Mouse (Mus musculus) heart, adult 10 weeks (tissue): ENCODE measurements around the gene Orai3. TPM values are rescaled to one million over a fixed set of nuclear protein-coding genes. Genes with fewer than 3 reads are reported as not detected.

Source experiments
- polyA plus RNA-seq: library from polyadenylated mRNA; stranded (reverse); fragments of 350-450 nt; fragmentation: Illumina TruSeq; extraction: RNeasy Lipid Tissue Mini Kit (QIAGEN cat#74804); gene quantifications from one replicate; pipeline ENCODE4 v1.2.3, GENCODE M21; 2014; ENCODE audit warnings: low read depth, low replicate concordance

Orai3 gene
- polyA plus RNA-seq, result 27.5 TPM

DNA sequence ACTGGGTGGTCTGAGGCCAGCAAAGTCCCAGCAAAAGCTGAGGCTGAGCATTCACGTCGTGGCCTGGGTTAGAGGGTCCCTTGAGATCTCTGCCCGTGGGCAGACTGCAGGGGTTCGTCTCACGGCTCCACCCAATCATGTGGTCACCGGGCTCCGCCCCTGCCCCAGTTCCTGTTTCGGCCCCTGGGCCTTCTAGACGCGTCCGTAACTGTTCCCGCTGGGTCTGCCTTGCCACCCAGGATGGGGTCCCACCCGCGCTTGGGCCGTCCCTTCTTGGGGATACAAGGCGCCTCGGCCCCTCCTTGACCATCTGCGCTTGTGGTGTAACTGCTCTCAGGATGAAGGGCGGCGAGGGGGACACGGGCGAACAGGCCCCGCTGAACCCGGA, at the start of gene Orai3:
Orai3 (plus strand) TSS at position 165 of the 388 bp plus-strand sequence.

DNA sequence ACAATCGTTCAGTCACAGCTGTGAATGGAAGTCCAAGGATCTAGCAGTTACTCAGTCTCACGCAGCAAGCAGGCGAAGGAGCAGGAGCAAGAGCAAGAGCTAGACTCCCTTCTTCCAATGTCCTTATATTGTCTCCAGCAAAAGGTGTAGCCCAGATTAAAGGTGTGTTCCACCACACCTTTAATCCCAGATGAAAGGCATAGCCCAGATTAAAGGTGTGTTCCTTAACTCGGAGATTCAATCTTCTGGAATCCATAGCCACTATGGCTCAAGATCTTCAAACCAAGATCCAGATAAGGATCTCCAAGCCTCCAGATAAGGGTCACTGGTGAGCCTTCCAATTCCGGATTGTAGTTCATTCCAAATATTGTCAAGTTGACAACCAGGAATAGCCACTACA, 37.5 kb upstream of the Orai3 start, which contains the start of gene Ctf2:
Ctf2 (minus strand) TSS at position 101 of the 400 bp plus-strand sequence.

GRCm38 (mm10) chr7:127744366-127745045, 25.1 kb upstream of the Orai3 start, which contains the start of gene Fbxl19:
Fbxl19 (plus strand) TSS chr7:127744543.

GRCm38 (mm10) chr7:127776426-127776825, 6.8 kb downstream of the Orai3 start, which contains the start of gene Setd1a:
Setd1a (plus strand) TSS chr7:127776670.

GRCm38 (mm10) chr7:127785308-127785707, 15.7 kb downstream of the Orai3 start, which contains the start of gene Gm49388:
Gm49388 (plus strand) TSS chr7:127785608.

GRCm38 (mm10) chr7:127800435-127801009, 30.9 kb downstream of the Orai3 start, which contains the start of gene Hsd3b7:
Hsd3b7 (plus strand) TSS chr7:127800604.

DNA sequence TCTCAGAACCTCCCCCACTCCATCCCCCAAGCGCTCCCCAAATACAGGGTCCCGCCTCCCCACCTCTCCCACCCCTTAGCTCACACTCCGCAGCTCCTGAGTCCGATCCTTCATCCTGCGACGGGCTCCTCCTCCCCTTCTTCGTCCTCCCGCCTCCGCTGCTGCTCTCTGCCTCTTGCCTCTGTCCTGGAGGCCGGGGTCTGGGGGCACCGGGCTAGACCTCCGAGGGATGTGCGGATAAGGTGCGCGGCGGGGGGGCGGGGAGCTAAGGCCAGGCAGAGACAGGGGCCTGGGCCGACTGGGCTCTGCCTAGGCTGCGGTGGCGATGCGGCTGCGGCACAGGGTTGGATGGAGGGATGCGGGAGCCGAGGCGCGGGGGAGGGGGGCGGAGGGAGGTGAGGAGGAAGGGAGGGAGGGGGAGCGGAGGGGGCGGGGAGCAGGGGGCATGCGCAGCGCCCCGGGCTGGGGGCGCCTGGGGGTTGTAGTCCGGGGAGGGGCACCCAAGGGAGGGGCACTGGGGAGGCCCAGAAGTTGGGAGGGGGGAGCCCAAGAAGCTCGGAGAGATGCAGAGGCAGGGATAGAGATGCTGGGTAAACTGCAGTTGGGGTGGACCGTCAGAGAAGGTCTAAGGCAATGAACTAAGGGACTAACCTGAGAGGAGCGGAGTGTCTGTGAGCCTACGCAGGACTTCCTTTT, 54.7 kb downstream of the Orai3 start, which contains the start of the genes Stx4a and Stx1b:
Stx4a (plus strand) TSS at position 119 of the 696 bp plus-strand sequence.
Stx1b (minus strand) TSS at position 374 of the 696 bp plus-strand sequence.

Other genes starting within 250 kb of the Orai3 start
- gene Tmem265, start 208.4 kb upstream of the Orai3 start, polyA plus RNA-seq, result not detected
- gene Phkg2, start 196.5 kb upstream of the Orai3 start, polyA plus RNA-seq, result 24.2 TPM
- gene Ccdc189, start 181.2 kb upstream of the Orai3 start, polyA plus RNA-seq, result 10.8 TPM
- gene Rnf40, start 181.0 kb upstream of the Orai3 start, polyA plus RNA-seq, result 30.3 TPM
- gene Zfp629, start 154.0 kb upstream of the Orai3 start, polyA plus RNA-seq, result 19.1 TPM
- 20.2 TPM for gene Bcl7c, start 60.9 kb upstream of the Orai3 start, polyA plus RNA-seq
- gene Ctf1, start 57.1 kb upstream of the Orai3 start, polyA plus RNA-seq, result 10.0 TPM
- not detected for gene Ctf2, start 37.6 kb upstream of the Orai3 start, polyA plus RNA-seq
- 3.5 TPM for gene Fbxl19, start 25.3 kb upstream of the Orai3 start, polyA plus RNA-seq
- 13.0 TPM for gene Setd1a, start 6.9 kb downstream of the Orai3 start, polyA plus RNA-seq
- gene Gm49388, start 15.8 kb downstream of the Orai3 start, polyA plus RNA-seq, result not detected
- gene Hsd3b7, start 30.8 kb downstream of the Orai3 start, polyA plus RNA-seq, result 31.7 TPM
- gene Stx4a, start 54.5 kb downstream of the Orai3 start, polyA plus RNA-seq, result 107 TPM
- 1.1 TPM for gene Stx1b, start 54.7 kb downstream of the Orai3 start, polyA plus RNA-seq
- gene Zfp646, start 106.4 kb downstream of the Orai3 start, polyA plus RNA-seq, result 12.2 TPM
- gene Zfp668, start 107.0 kb downstream of the Orai3 start, polyA plus RNA-seq, result 3.6 TPM
- 2.9 TPM for gene Prss53, start 121.2 kb downstream of the Orai3 start, polyA plus RNA-seq
- not detected for gene Gm21974, start 125.6 kb downstream of the Orai3 start, polyA plus RNA-seq
- gene Vkorc1, start 125.8 kb downstream of the Orai3 start, polyA plus RNA-seq, result 36.8 TPM
- 90.4 TPM for gene Bckdk, start 134.3 kb downstream of the Orai3 start, polyA plus RNA-seq
- gene Kat8, start 142.7 kb downstream of the Orai3 start, polyA plus RNA-seq, result 23.7 TPM
- not detected for gene Prss8, start 160.3 kb downstream of the Orai3 start, polyA plus RNA-seq
- gene Prss36, start 176.9 kb downstream of the Orai3 start, polyA plus RNA-seq, result 16.2 TPM
- gene Fus, start 197.6 kb downstream of the Orai3 start, polyA plus RNA-seq, result 387 TPM
- 15.1 TPM for gene Pycard, start 224.1 kb downstream of the Orai3 start, polyA plus RNA-seq
- 255 TPM for gene Trim72, start 234.1 kb downstream of the Orai3 start, polyA plus RNA-seq